Mouse (Mus musculus): Measurements from ENCODE around the gene Ifit2. TPM values are rescaled to one million over a fixed set of nuclear protein-coding genes. Genes with fewer than 3 reads are reported as not detected.
A peak's percentile ranks its signal among the peaks of the same experiment; 100 is the strongest.
"Not testable (repeated sequence)": the region's sequence is repeated elsewhere in the genome, so short reads cannot be mapped to it uniquely, and the experiment has no call there.

The Ifit2 gene
- total RNA-seq, 2 experiments from 2014 or later, result 8.9 to 17.8 TPM

- ATAC-seq (replicated peaks; ENCODE audit: poor library complexity, severe bottlenecking), result not testable (repeated sequence)
These were observed 37.6 kb downstream of the Ifit2 start for GRCm38 (mm10) chr19:34587898-34588692.

GRCm38 (mm10) chr19:34588959-34589358, 38.5 kb downstream of the Ifit2 start:
- ATAC-seq (replicated peaks; ENCODE audit: poor library complexity, severe bottlenecking), result no peak

- no peak for ATAC-seq (replicated peaks; ENCODE audit: poor library complexity, severe bottlenecking)
These were observed 43.0 kb downstream of the Ifit2 start for GRCm38 (mm10) chr19:34593456-34593855.

- ATAC-seq (replicated peaks; ENCODE audit: poor library complexity, severe bottlenecking), result not testable (repeated sequence)
These were observed 44.0 kb downstream of the Ifit2 start for GRCm38 (mm10) chr19:34594523-34594922.

DNA sequence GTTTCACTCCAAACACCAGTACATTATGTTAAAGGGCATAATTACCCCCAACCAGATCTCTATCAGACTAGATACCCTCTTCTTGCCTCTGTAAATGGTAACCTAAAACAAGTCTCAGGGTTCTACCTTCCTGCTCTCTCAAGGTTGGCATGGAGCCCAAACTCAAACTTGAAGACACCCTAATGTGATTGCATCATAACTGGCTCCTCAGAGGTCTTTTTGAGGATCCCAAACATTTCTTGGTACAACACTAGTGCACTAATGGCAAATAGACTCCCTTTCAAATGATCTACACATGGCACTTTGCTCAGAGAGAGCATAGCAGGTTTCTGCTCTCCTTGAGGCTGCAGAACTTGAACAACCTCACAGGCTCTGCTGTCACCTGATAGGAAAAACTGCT, 46.3 kb downstream of the Ifit2 start:
- ATAC-seq (replicated peaks; ENCODE audit: poor library complexity, severe bottlenecking), result peak; percentile 36; the same call in 1 of the 2 replicates

DNA sequence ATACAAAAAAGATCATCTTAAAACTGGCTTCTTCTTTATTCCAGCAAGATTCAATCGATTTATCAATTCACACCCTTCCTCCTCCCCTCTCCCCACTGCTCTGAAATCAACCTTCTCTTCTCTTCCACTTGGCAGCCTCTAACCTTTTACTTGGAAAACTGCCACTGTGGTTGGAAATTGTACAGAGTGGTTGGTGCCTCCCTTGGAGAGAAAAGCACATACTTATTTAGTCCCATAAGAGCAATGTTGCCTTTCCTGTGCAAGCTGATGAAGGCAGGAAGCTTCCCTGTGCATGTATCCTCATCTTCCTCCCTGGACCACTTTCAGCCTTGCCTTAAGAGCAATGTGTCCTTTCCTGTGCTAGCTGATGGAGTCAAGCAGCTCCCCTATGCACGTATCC, 47.8 kb downstream of the Ifit2 start:
- no peak for ATAC-seq (replicated peaks; ENCODE audit: poor library complexity, severe bottlenecking)

- peak; percentile 70 for ATAC-seq (replicated peaks; ENCODE audit: poor library complexity, severe bottlenecking)
These were observed 48.8 kb downstream of the Ifit2 start for GRCm38 (mm10) chr19:34599250-34599649.

DNA sequence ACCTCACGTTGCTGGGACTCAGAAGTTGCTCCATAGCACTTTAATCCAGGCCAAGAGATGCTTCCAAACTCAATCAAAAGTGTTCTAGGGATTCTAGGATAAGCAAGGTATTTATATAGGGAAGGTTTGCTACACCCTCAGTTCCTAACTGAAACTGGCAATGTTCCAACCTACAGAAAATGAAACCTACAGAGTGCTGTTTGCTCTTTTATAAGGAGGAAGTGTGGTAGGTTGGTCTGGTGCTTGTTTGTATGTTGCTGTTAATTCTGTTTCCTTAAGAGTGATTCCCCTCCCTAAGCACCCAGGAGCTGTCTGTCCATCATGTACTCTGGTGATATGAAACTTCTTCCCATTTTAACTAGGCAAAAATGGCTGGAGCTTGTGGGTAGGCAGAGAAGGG, 51.4 kb downstream of the Ifit2 start, which contains the start of gene Ifit1bl1:
Gene Ifit1bl1 (minus strand): TSS at position 69 of the 400 bp plus-strand sequence.
- ATAC-seq (replicated peaks; ENCODE audit: poor library complexity, severe bottlenecking), result peak; percentile 69

- no peak for ATAC-seq (replicated peaks; ENCODE audit: poor library complexity, severe bottlenecking)
These were observed 55.0 kb downstream of the Ifit2 start for GRCm38 (mm10) chr19:34605472-34605871.

- peak; percentile 86 for ATAC-seq (replicated peaks; ENCODE audit: poor library complexity, severe bottlenecking)
These were observed 57.0 kb downstream of the Ifit2 start, which contains the start of gene Ifit3b for GRCm38 (mm10) chr19:34607237-34608051. Gene Ifit3b (plus strand): TSS chr19:34607970.

DNA sequence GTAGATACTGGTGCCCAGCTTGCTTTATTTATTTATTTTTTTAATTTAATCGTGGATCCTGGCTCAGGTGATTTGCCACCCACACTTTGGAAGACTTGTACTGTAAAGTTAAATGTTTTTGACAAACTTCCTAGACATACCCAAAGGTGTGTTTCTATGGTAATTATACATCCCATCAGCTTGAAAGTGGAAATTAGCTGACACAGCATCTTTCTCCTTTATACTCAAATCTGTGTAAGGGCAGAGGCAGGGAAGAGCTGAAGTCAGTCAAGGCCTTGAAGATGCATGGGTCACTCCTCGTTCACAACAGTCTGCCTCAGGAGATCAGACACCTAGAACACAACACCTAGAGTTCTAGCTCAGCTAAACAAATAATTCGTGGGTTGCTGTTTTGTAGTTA, 59.6 kb downstream of the Ifit2 start:
- ATAC-seq (replicated peaks; ENCODE audit: poor library complexity, severe bottlenecking), result not testable (repeated sequence)

- not testable (repeated sequence) for ATAC-seq (replicated peaks; ENCODE audit: poor library complexity, severe bottlenecking)
These were observed 61.9 kb downstream of the Ifit2 start for GRCm38 (mm10) chr19:34612243-34613001.

DNA sequence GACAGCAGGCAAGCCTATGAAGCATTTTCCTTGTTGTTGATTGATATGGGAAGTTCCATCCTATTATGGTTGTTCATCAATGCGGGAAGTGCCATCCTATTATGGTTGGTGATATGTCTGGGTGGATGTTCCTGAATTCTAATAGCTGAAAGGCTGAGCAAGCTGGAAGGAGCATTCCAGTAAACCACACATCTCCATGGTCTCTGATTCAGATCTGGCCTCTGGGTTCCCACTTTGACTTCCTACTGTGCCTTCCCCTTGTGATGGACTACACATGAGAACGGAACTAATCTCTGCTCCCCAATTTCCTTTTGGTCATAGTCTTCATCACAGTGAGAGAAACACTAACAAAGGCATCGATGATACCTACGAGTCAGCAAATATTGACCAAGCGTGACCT, 70.4 kb downstream of the Ifit2 start:
- no peak for ATAC-seq (replicated peaks; ENCODE audit: poor library complexity, severe bottlenecking)

- ATAC-seq (replicated peaks; ENCODE audit: poor library complexity, severe bottlenecking), result no peak
These were observed 73.3 kb downstream of the Ifit2 start for GRCm38 (mm10) chr19:34623781-34624180.

DNA sequence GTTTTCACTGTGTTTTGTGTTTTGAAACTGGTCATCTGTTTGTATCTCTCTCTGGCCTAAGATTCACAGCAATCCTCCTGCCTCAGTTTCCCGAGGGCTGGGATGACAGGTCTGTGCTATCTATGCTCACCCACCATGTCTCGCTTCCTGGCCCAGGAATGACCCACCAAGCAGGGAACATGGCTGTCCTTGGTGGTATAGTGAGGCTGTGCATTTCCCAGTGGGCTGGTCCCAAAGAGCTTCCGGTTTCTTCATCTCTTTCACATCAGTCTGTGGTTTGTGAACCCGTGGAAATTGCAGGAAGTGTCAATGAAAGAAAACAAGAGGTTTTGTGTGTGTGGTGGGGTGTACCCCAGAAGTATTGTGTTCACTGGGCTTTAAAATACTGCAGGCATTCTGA, 74.2 kb downstream of the Ifit2 start:
- ATAC-seq (replicated peaks; ENCODE audit: poor library complexity, severe bottlenecking), result peak; percentile 92

Other genes with a start within 250 kb of the Ifit2 start
- gene Ch25h, start 75.5 kb upstream of the Ifit2 start, total RNA-seq (2014; fragmentation: Nextera tagmentation), result not detected in 2 replicates
- gene Ch25h, start 75.5 kb upstream of the Ifit2 start, total RNA-seq (2017), result not detected in 2 replicates
- 45.6 and 49.7 TPM in 2 replicates for gene Lipa, start 23.2 kb upstream of the Ifit2 start, total RNA-seq (2014; fragmentation: Nextera tagmentation)
- 31.4 and 33.1 TPM in 2 replicates for gene Lipa, start 23.2 kb upstream of the Ifit2 start, total RNA-seq (2017)
- gene Ifit3, start 32.8 kb downstream of the Ifit2 start, total RNA-seq (2014; fragmentation: Nextera tagmentation), result not detected in 2 replicates
- 1.1 and 3.5 TPM in 2 replicates for gene Ifit3, start 32.8 kb downstream of the Ifit2 start, total RNA-seq (2017)
- gene Ifit1bl1, start 51.3 kb downstream of the Ifit2 start, total RNA-seq (2014; fragmentation: Nextera tagmentation), result not detected in 2 replicates
- gene Ifit1bl1, start 51.3 kb downstream of the Ifit2 start, total RNA-seq (2017), result 0.46 and 0.56 TPM in 2 replicates
- not detected in 2 replicates for gene Ifit3b, start 57.3 kb downstream of the Ifit2 start, total RNA-seq (2014; fragmentation: Nextera tagmentation)
- not detected in 2 replicates for gene Ifit3b, start 57.3 kb downstream of the Ifit2 start, total RNA-seq (2017)
- gene Ifit1bl2, start 90.0 kb downstream of the Ifit2 start, total RNA-seq (2014; fragmentation: Nextera tagmentation), result not detected in 2 replicates
- 0.04 and 1.3 TPM in 2 replicates for gene Ifit1bl2, start 90.0 kb downstream of the Ifit2 start, total RNA-seq (2017)
- 0.15 TPM in 1 of 2 replicates, not detected in the other for gene Ifit1, start 90.2 kb downstream of the Ifit2 start, total RNA-seq (2014; fragmentation: Nextera tagmentation)
- gene Ifit1, start 90.2 kb downstream of the Ifit2 start, total RNA-seq (2017), result 0.05 and 0.73 TPM in 2 replicates
- not detected in 2 replicates for gene Slc16a12, start 196.6 kb downstream of the Ifit2 start, total RNA-seq (2014; fragmentation: Nextera tagmentation)
- gene Slc16a12, start 196.6 kb downstream of the Ifit2 start, total RNA-seq (2017), result 0.10 and 0.17 TPM in 2 replicates

Data from granulocyte monocyte progenitor cell, adult 5-6 weeks (primary cell).